Mouse (Mus musculus) thymus, adult 2 months (tissue): ENCODE data around the gene Sgcd.

Experiments
- CTCF ChIP-seq: fragments of 200-500 bp; IDR thresholded peaks from 2 replicates; pipeline ENCODE4 v1.5.1; 2012; ENCODE audit warnings: mild to moderate bottlenecking, control low read depth, low read length, moderate library complexity, borderline replicate concordance; ENCODE audit not compliant: control insufficient read depth, poor library complexity, insufficient read depth; ENCODE audit errors: extremely low read depth
- POLR2A ChIP-seq: fragments of 200-500 bp; IDR thresholded peaks from 2 replicates; pipeline ENCODE4 v1.6.1; 2012; ENCODE audit warnings: mild to moderate bottlenecking, low read length, control low read depth, moderate library complexity; ENCODE audit not compliant: control insufficient read depth, poor library complexity, insufficient read depth; ENCODE audit errors: extremely low read depth

DNA sequence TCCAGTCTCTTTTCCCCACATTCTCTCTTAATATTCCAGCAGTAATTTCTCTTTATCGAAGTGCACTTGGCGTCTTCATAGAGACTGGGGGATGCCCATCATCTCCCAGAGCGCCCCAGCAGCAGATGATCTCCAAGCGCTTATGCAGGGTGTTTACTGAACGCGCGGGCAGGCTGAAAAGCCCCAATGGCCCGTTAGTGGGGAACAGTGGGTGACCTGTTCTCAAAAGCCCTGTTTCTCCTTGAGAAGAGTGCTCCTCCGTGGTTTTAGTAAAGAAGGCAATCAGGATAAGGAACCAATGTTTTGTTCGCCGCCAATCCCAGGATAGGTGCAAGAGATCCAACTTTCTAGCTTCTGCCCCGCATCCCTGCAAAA lies 889 bp downstream of the Sgcd start:
- TF ChIP-seq CTCF, result no peak
- TF ChIP-seq POLR2A, result no peak
